Mouse (Mus musculus) cerebellum, adult 2 months (tissue): Measurements from ENCODE around the gene Hyou1.

ENCODE experiments used
- CTCF ChIP-seq: fragments of 200-500 bp; IDR thresholded peaks from 2 replicates; pipeline ENCODE4 v1.5.1; 2011; ENCODE audit warnings: low read depth, mild to moderate bottlenecking, control low read depth, low read length, moderate library complexity, borderline replicate concordance; ENCODE audit not compliant: insufficient read depth
- POLR2A ChIP-seq: fragments of 200-500 bp; IDR thresholded peaks from 2 replicates; pipeline ENCODE4 v1.6.1; 2011; ENCODE audit warnings: low read length, control low read depth, borderline replicate concordance; ENCODE audit not compliant: insufficient read depth

GRCm38 (mm10) chr9:44343290-44343689, 36.0 kb upstream of the Hyou1 start:
- no peak for TF ChIP-seq CTCF
- TF ChIP-seq POLR2A = no peak
